Mouse (Mus musculus) heart, adult 11 months (tissue): ENCODE data around the gene Sfxn1.

ENCODE experiments used
- DNase-seq: peaks from one replicate; pipeline ENCODE4 v3.0.0; 2022

Sfxn1 gene

GRCm38 (mm10) chr13:54077470-54078174, 6.0 kb downstream of the Sfxn1 start:
- peak; percentile 52 for DNase-seq

GRCm38 (mm10) chr13:54079782-54080759, 8.4 kb downstream of the Sfxn1 start:
- DNase-seq: peak; percentile 93

DNA sequence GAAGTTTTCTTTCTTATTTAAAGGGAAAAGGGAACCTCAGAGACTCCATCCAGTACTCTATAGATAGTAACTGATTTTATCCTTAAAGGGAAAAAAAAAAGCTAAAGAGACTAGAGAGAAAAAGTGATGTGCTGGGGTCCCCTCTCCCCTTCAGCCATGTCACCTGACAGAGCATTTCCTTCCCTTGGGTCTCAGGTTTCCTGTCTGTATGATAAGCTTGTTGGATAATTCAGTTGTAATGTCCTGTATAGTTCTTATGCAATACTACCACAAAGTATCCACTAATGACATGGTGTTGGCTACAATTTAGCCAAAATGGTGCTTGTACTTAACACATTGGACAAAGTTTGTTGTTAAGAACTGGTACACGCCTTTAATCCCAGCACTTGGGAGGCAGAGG, 9.1 kb downstream of the Sfxn1 start:
- DNase-seq: no peak

DNA sequence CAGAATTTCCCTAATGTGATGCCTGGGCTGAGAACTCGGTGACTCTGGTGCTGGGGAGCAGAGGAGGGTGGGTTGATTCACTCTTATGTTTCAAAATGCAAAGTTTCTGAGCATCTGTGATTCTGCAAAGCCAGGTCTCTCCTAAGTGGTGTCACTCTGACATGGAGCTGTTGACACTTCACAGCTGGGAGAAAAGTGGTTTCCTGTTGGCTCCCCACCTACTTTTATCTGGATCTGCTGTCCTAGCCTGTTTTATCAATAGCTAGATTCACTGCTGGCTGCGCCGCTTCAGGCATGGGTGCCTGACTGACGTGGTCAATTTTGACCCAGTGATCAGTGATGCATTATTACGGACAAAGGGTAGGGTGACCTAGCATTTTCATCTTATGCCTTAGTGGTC, 11.3 kb downstream of the Sfxn1 start:
- DNase-seq: peak; percentile 90

- DNase-seq: no peak
Measured at GRCm38 (mm10) chr13:54084178-54084577, 12.5 kb downstream of the Sfxn1 start.

DNA sequence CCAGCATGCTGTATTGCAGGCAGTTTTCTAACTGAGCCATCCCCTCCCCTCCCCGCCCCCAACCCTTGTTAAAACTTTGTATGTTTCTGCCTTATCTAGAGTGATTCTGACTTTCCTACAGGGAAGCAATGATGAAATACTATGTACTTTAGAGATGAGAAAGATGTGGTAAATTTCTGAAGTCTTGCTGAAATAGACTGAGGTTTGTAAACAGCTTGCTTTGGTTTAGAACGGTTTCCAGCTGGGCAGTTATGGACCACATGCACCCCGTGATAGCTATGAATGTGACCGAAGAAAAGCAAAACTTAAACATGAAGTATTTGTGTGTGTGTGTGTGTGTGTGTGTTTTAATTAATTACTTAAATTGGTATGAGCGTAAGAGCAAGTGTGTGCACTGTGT, 13.2 kb downstream of the Sfxn1 start:
- DNase-seq: no peak

DNA sequence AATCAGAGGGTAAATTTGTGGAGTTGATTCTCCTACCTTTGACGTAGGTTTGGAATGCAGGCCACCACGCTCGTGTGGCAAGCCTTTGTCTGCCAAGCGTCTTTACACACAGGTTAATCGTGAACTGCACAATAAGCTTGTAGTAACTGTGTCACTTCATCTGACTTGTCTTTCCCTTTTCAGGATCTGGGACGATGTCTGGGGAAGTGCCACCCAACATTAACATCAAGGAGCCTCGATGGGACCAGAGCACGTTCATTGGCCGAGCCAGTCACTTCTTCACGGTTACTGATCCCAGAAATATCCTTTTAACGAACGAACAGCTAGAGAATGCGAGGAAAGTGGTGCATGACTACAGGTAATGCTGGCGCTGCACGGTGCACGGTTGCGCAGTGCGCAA, 13.6 kb downstream of the Sfxn1 start:
- DNase-seq: peak; percentile 80

- DNase-seq: no peak
Measured at GRCm38 (mm10) chr13:54091719-54092118, 20.1 kb downstream of the Sfxn1 start.

DNA sequence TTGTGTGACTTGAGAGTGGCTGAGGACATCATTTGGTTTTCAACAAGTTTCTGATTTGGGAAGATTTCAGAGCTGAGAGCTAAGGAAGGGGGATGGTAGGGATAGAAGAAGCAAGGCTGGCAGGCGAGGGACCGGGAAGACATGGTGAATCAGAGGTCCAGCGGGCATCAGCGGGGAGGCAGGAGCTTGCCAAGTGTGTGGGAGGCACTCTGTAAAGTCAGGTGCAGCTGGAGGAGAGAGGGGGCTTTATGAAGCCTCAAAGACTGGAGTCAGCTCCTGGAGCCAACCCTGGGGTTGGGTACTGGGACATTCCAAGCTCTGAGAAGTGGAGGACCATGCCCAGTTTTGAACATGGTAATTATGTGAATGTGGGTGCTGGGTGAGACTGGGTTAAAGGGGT, 22.7 kb downstream of the Sfxn1 start:
- peak; percentile 60 for DNase-seq

DNA sequence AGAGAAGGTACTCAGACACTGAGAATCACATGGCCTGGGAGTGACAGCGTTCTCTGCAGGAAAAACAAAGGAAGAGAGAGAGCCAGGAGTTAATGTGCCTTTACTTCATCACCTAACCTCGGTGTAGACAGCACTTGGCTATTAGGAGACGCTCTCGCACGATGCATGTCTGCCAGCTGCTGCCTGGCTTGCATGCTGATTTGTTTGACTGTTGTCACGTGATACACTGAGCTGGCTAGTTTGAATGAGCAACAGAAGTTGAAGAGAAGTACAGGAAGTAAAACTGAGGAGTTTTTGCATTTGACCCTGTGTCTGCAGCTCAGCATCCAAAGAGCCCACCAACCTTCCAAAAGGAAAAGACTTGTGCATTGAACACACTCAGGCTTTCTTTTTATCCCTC, 23.3 kb downstream of the Sfxn1 start:
- DNase-seq: peak; percentile 80

GRCm38 (mm10) chr13:54095721-54096120, 24.1 kb downstream of the Sfxn1 start:
- peak; percentile 91 for DNase-seq

DNA sequence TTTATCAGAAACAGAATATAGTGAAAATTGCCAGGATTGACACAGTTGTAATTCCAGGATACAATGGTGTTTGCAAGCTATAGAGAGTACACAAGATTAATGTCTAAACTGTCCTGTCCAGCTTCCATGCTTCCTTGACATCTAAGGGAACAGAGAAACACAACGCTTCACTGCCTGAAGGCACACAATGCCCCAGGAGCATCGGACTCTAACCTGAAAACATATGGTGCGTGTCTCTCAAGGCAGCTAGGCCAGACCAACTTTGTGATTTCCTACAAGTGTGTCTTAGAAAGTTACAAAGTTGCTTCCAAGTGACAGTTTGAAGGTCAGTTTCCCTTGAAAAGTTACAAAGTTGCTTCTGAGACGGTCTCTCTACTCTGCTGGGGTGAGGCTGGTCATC, 25.6 kb downstream of the Sfxn1 start:
- DNase-seq: peak; percentile 64

DNA sequence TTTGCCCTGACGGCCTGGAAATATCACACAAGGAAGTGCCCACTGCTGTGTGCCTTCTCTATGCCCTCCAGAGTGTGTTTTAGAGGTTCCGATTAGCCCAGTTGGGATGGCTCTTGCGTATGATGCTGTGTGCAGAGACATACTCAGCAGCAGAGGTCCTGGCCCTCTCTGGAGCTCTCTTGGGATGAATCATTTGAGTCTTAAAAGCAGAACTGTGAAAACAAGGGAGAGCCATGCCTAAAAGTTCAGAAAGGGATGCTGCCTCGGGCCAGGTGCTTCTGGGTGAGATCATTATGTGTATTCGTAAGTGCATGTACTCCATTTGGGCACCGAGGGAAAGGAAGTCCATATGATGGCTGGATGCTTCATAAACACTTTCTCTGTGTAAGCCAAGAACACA, 26.1 kb downstream of the Sfxn1 start:
- DNase-seq: peak; percentile 81

- DNase-seq: peak; percentile 97
Measured at GRCm38 (mm10) chr13:54101031-54101820, 29.6 kb downstream of the Sfxn1 start.

DNA sequence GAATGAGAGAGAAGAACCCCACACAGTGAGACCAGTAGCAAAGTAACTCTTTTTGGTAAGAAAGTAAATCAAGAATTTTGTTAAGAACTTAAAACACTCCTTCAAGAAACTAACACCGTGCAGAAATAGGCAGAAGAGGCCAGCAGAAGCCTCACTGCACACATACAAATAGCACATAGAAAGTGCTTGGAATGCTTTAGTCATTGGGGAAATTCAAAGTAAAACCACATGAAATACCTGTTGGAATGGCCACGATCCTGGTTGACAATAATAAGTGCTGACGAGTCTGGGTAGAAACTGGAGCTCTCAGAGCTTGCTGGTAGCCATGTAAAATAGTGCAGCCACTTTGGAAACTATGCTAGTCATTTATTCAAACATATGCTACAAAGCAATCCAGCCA, 30.4 kb downstream of the Sfxn1 start:
- DNase-seq: no peak

DNA sequence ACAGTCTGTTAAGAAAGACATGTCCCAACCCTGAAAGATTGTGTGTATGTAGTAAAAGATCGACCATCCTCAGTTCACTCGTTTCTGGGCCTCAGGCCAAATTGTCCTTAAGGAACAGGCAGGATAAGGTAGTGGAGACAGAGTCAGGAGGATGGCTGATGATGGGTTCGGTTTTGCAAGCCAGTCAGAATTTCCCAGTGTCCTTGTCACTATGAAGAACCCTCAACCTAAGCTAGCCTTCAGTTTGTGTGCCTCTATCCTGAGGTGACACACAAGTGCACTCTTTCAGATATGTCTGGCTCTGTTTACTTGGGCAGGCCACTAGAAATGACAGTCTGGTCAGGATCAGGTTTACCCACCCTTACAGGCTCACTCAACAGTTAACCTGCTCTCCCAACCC, 31.6 kb downstream of the Sfxn1 start:
- DNase-seq: no peak

GRCm38 (mm10) chr13:54103866-54104265, 32.2 kb downstream of the Sfxn1 start:
- DNase-seq: no peak

GRCm38 (mm10) chr13:54113819-54114550, 42.3 kb downstream of the Sfxn1 start:
- DNase-seq: peak; percentile 96

DNA sequence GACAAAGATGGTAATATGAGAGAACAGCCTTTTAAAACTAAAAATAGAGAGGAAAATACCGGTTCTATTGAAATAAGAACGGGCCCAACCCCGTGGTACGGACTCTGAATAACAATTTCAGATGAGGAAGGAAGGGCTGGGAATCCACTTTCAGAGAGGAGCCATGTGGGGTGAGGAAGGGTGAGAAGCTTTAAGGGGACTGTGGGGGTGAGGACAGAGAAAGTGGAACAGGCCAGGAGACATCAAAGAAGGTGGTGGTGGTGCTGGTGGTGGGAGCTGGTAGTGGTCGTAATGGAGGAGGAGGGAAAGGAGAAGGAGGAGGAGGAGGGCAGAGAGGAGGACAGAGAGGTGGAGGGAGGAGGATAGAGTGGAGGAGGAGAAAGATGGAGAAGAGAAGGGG, 43.3 kb downstream of the Sfxn1 start:
- DNase-seq: peak; percentile 90

DNA sequence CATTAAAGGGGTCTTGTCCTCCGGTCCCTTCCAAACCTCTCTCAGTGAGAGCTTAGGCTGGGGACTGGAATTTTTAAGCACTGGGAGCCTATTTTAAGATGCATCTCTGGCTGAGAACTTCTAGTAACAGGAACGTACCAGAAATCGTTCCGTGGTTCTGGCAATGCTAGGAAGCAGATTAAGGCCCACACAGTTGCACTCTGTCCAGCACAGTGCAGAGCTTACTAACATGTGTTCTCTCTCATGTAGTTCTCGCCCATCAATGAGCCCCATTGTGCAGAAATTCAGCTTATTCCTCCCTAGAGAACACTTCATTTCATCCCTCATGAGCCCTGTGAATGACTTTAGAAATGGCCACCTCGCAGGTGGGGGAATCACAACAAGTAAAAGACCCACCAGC, 44.1 kb downstream of the Sfxn1 start:
- peak; percentile 94 for DNase-seq

DNA sequence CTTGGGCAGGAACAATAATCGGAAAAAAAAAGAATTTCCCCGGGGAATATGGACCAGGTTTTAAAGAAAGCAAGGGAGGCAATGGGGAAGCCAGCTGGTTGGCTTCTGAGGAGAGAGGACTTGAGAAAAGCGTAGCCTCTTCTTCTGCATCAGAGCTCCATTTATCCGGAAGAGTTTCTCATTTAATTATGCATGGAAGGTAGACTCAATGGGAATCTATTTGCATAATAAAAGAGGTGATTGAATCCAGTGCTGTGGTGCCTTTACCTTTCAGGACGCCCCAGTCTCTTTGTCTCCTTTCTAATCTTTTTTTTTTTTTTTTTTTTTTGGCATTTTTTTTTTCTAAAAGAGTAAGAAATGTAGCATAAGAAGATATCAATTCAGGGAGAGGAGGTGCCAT, 46.7 kb downstream of the Sfxn1 start:
- DNase-seq: no peak

DNA sequence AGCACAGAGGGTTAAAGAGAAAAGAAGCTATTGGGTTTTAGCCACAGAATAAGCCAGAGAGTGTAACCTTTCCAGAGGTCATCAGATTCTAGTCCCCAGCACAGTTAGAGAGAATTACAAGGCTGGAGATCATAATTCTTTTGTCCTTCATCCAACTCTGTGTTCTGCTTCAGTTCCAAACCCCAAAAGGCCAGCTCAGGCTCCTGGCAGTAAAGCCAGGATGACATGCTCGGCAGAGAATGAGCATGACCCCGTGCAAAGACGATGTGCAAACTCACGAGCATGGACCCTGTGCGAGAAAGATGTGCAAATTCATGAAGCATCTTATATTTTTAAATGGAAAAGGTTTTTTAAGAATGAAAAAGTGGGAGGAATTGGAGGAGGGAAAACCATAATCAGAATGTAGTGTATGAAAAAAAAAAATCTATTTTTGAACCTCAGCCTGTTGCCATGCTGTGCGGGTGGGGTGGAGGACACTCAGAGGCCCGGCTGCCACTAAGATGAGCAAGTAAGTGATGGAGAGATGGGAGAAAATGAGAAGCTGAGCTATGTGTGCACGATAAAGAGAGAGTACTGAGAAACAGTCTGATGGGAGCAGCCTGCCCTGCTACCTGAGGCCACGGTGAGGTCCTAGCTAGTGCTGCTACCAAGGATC, 66.2 kb downstream of the Sfxn1 start:
- no peak for DNase-seq
